In genomic region chr7:27257852-27258204, GRCm38 (mm10) we compare ENCODE assay signal across 7 mouse cellular contexts. TPM values are rescaled to one million over a fixed set of nuclear protein-coding genes. Genes with fewer than 3 reads are reported as not detected.
DNase-seq lines count a peak whose midpoint lies in the region; ATAC-seq lines count a peak whose summit lies in the region.

No protein-coding gene starts in this region.

- H3K9ac ChIP-seq in embryonic facial prominence, embryonic 13.5 days = peak overlapping the region; percentile 91
- H3K9ac ChIP-seq in limb, embryonic 12.5 days (replicated peaks) = no peak overlapping the region

- peak overlapping the region; percentile 80 for H3K4me3 ChIP-seq in embryonic facial prominence, embryonic 13.5 days
- H3K4me3 ChIP-seq in limb, embryonic 12.5 days (replicated peaks) = peak overlapping the region; percentile 91

- peaks cover 40% of the 10 kb centered on the region for H3K4me1 ChIP-seq in embryonic facial prominence, embryonic 13.5 days
- H3K4me1 ChIP-seq in limb, embryonic 12.5 days (replicated peaks) = peaks cover 35% of the 10 kb centered on the region

- 3% methylated on average over 6 of the region's 6 CpGs for WGBS in embryonic facial prominence, embryonic 13.5 days
- WGBS in limb, embryonic 12.5 days = 2% methylated on average over 5 of the region's 6 CpGs

- DNase-seq in left cerebral cortex, postnatal 4 days = peak; percentile 96
- DNase-seq in left cerebral cortex, adult 11 months (ENCODE audit: low spot score) = no peak
- DNase-seq in retina, postnatal 1 day = peak; percentile 87
- DNase-seq in layer of hippocampus, postnatal 25 days (ENCODE audit: extremely low spot score in 1 of 2, low spot score in 1 of 2) = no peak
- DNase-seq in gastrocnemius, postnatal 36 days = no peak

- H3K27ac ChIP-seq in embryonic facial prominence, embryonic 13.5 days = peak overlapping the region; percentile 88
- H3K27ac ChIP-seq in limb, embryonic 12.5 days = peak overlapping the region; percentile 57

- intact Hi-C loops in left cerebral cortex, postnatal 4 days (cut with DNase I) = no loop called here
- intact Hi-C loops in gastrocnemius, postnatal 36 days (cut with DNase I) = no loop called here

- H3K27me3 ChIP-seq in embryonic facial prominence, embryonic 13.5 days = no peaks in the 10 kb centered on the region
- no peaks in the 10 kb centered on the region for H3K27me3 ChIP-seq in limb, embryonic 12.5 days

- H3K36me3 ChIP-seq in embryonic facial prominence, embryonic 13.5 days = peaks cover 26% of the 10 kb centered on the region
- H3K36me3 ChIP-seq in limb, embryonic 12.5 days = peaks cover 18% of the 10 kb centered on the region

- H3K9me3 ChIP-seq in embryonic facial prominence, embryonic 13.5 days = no peaks in the 10 kb centered on the region
- H3K9me3 ChIP-seq in limb, embryonic 12.5 days = no peaks in the 10 kb centered on the region

- H3K4me2 ChIP-seq in embryonic facial prominence, embryonic 13.5 days = peak overlapping the region; percentile 89
- H3K4me2 ChIP-seq in limb, embryonic 12.5 days = peak overlapping the region; percentile 77

- 0 out of 2 replicates have a peak, but pooled peaks have one; percentile 13 for ATAC-seq in embryonic facial prominence, embryonic 13.5 days (ENCODE audit: insufficient number of reproducible peaks, insufficient read depth, low FRiP score, low TSS enrichment, low read depth)
- ATAC-seq in limb, embryonic 12.5 days (ENCODE audit: insufficient number of reproducible peaks, insufficient read depth, low FRiP score, low TSS enrichment, low read depth) = 0 out of 2 replicates have a peak, but pooled peaks have one; percentile 4

RNA-seq across cellular contexts. Expression of gene Numbl, which starts 0.4 kb away (rescaled TPM):
- total RNA-seq in left cerebral cortex, postnatal 4 days (2021) = 100 to 1,000 TPM; 101 to 104 TPM
- 33.8 and 35.7 TPM in 2 replicates for polyA plus RNA-seq in embryonic facial prominence, embryonic 13.5 days (2015; fragmentation: Nextera tagmentation; extraction: Ambion mirVana)
- 25.3 and 26.5 TPM in 2 replicates for polyA plus RNA-seq in limb, embryonic 12.5 days (2016; fragmentation: Nextera tagmentation; extraction: Ambion mirVana)
- total RNA-seq in layer of hippocampus, postnatal 25 days (2021) = 100 to 1,000 TPM; 147 to 149 TPM
- 1 to 10 TPM; 4.4 TPM for total RNA-seq in gastrocnemius, postnatal 36 days (2021)

RNA-seq across cellular contexts. Expression of gene Coq8b, which starts 25.0 kb away (rescaled TPM):
- 10 to 100 TPM; 23.6 to 27.0 TPM for total RNA-seq in left cerebral cortex, postnatal 4 days (2021)
- 19.0 and 20.5 TPM in 2 replicates for polyA plus RNA-seq in embryonic facial prominence, embryonic 13.5 days (2015; fragmentation: Nextera tagmentation; extraction: Ambion mirVana)
- 15.7 and 16.6 TPM in 2 replicates for polyA plus RNA-seq in limb, embryonic 12.5 days (2016; fragmentation: Nextera tagmentation; extraction: Ambion mirVana)
- total RNA-seq in layer of hippocampus, postnatal 25 days (2021) = 10 to 100 TPM; 33.8 to 36.0 TPM
- total RNA-seq in gastrocnemius, postnatal 36 days (2021) = 1 to 10 TPM; 2.5 to 3.1 TPM

RNA-seq across cellular contexts. Expression of gene Itpkc, which starts 29.4 kb away (rescaled TPM):
- 10 to 100 TPM; 14.1 to 14.3 TPM for total RNA-seq in left cerebral cortex, postnatal 4 days (2021)
- 5.7 and 8.3 TPM in 2 replicates for polyA plus RNA-seq in embryonic facial prominence, embryonic 13.5 days (2015; fragmentation: Nextera tagmentation; extraction: Ambion mirVana)
- polyA plus RNA-seq in limb, embryonic 12.5 days (2016; fragmentation: Nextera tagmentation; extraction: Ambion mirVana) = 9.3 and 9.5 TPM in 2 replicates
- 1 to 10 TPM; 7.2 to 8.3 TPM for total RNA-seq in layer of hippocampus, postnatal 25 days (2021)
- total RNA-seq in gastrocnemius, postnatal 36 days (2021) = 1 to 10 TPM; 3.3 to 3.6 TPM

Comparison
In these comparisons a context has a peak if more than half of its experiments do, and no peak if none do; other contexts are left out.
1. DNase-seq: peak in left cerebral cortex, postnatal 4 days (single experiment) and retina, postnatal 1 day (single experiment); none in left cerebral cortex, adult 11 months (single experiment), layer of hippocampus, postnatal 25 days (0 of 2) and gastrocnemius, postnatal 36 days (0 of 2).
2. RNA of gene Numbl, which starts 0.4 kb away (total RNA-seq): 147 to 149 TPM in layer of hippocampus, postnatal 25 days and 101 to 104 TPM in left cerebral cortex, postnatal 4 days; 4.4 TPM in gastrocnemius, postnatal 36 days; every median in the first group is over 10 times any median in the second.
3. RNA of gene Coq8b, which starts 25.0 kb away (total RNA-seq): 33.8 to 36.0 TPM in layer of hippocampus, postnatal 25 days and 23.6 to 27.0 TPM in left cerebral cortex, postnatal 4 days; 2.5 to 3.1 TPM in gastrocnemius, postnatal 36 days; every median in the first group is over 4 times any median in the second.